Mouse (Mus musculus) inflammation-experienced regulatory T-cells, adult 6 months (primary cell): Measurements from ENCODE around the gene Zfp106. TPM values are rescaled to one million over a fixed set of nuclear protein-coding genes. Genes with fewer than 3 reads are reported as not detected.

Source experiments
- ATAC-seq: one replicate; pipeline ENCODE4 v1.8.0; 2017
- polyA plus RNA-seq, 3 experiments: library from polyadenylated mRNA; unstranded; fragments of 100-300 nt; shearing (Covaris generic); gene quantifications; one replicate each; pipeline ENCODE4 v1.2.1; 2017

Zfp106 gene
- polyA plus RNA-seq, 3 experiments from 2014 or later, result 23.8 to 29.5 (median 28.5) TPM

DNA sequence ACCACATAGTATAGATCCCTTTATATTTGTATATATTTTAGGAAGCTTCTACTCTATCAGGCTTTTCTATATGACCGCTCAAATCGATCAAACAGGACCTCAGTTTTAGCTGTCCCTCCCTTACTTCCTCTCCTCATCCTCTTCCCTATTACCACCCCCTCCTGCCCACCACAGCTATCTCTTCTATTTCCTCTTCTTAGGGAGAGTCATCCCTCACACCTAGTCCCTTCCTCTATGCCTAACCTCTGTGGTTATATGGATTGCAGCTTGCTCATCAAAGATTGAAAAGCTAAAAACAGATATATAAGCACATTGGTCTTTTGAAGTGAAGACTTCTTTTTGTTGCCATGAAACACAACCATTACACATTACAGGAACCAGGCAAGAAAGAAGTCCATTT, 18.9 kb downstream of the Zfp106 start:
- ATAC-seq, result no peak

DNA sequence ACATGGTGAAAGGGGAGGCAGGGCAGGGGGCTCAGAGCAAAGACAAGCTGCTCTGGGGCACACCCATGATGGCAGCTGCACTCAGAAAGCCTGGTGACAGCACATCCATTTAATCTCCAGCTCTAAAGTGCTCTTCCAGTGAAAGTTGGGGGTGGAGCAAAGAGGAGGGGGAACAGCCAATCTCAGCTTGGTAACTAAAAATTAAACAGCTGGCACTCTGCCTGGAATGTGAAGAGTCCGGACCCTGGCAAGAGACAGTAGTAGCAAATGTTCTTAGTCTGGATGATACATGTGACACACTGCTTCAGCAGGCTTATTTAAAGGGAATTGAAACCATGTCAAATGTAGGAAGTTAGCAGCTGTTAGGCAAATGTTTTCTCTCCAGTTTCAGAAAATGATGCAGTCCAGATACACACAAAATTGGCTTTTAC, 23.9 kb downstream of the Zfp106 start:
- ATAC-seq, result no peak

DNA sequence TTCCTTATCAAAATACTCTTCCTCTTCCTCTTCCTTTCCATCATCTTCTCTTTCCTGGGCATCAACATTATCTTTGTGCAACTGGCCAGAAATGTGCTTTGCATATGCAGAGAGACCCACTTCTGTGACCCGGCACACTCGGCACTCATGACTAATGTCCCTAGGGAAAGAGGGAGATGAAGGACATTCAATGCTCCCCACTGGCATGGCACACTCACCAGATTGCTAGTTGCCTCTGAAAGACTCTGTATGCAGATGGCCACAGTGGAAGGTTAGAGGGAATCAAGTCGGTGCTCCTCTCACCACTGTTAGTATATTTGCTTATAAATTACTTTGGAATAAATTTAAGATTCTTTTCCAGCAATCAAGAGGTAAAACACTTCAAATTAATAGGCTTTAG, 24.3 kb downstream of the Zfp106 start:
- ATAC-seq, result no peak

DNA sequence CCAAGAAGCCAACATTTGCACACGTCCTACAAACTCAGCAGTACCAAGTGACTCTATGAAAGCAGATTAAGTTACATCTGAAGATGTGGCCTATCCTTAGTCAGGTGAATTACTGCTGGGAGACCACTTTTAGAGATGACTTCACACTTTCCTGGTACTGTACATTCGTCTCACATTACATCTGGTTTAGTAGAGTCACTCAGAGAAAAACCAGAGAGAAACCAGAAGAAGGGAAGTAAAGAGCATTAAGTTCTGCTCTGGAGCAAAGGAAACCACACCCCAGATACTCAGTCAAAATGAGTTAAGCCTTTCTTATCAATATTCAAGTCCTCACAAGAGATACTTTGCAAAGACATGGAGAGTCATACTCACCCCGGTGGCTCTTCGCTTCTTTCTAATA, 32.4 kb downstream of the Zfp106 start:
- ATAC-seq, result no peak

DNA sequence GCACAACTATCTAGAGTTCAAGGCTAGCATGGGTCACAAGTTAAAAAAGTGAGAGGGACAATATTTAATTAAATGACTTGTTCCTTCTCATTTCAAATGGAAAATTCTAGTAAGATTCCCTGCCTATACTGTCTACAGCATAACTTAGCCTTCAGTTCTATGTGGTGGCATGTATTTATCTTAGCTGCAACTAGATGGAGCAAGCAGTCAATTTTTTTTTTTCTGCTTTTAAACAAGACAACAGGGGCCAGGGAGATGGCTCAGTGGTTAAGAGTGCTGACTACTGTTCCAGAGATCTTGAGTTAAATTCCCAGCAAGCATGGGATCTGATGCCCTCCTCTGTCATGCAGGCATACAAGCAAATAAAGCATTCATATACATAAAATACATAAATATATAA, 34.1 kb downstream of the Zfp106 start:
- no peak for ATAC-seq

DNA sequence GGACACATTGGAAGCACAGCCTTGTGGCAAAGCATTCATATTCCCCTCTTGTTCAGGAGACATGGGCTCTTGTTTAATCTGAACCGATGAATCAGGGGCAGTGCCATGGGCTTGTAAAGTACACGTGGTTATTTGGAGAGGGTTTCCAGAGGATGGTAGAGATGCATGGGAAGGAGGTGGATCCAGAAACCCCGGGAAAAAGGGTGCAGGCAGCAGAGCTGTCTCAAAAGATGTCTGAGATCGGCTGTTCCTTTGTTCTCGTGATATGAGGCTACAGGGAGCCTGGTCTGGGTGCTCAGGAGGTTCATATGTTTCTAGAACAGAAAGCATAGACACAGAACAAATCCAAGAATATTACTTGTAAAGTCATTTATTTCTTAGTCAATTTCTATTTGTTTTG, 36.9 kb downstream of the Zfp106 start:
- no peak for ATAC-seq

DNA sequence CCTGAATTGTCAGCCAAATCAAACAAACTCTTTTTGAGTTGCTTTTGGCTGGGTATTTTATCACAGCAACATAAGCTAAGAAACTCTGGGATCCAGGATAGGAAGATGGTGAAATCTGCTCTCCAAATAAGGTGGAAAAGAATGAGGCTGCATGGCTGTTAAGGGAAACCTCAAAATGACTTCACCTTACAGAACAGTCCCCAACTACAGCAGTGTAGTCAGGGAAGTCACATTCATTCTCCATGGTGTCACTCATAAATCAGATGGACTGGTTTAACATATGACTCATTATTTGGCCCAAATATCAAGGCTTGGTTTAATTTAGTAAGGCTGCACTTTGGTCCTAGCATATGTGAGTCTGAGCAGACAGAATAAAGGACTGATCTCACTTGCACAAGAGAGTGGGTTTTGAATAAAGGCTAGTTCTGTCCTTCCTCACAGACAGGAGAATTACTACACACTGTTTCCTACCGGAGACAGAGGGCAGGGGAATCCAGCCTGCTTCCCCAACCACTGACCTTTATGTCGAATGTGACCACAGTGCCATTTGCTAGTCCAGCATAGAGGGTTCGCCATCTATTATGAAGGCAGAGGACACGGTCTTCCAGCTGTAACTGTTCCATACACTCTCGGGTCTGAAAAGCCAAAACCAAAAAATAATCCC, 45.0 kb downstream of the Zfp106 start:
- no peak for ATAC-seq

DNA sequence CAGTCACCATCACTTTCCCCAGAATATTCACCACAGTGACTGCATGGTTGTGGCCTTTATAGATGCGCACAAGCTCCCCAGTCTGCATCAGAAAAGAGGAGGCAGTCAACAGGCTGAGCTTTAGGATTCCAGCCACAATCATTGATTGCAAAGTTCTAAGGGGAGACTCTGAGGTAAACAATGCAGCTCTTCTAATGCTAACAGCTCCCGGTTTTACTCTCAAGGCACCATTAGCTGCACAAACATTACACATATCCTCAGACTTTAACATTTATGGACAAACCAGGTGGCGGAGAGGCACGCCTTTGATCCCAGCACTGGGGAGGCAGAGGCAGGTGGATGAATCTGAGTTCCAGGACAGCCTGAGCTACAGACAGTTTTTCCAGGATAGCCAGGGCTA, 49.5 kb downstream of the Zfp106 start:
- ATAC-seq, result no peak

DNA sequence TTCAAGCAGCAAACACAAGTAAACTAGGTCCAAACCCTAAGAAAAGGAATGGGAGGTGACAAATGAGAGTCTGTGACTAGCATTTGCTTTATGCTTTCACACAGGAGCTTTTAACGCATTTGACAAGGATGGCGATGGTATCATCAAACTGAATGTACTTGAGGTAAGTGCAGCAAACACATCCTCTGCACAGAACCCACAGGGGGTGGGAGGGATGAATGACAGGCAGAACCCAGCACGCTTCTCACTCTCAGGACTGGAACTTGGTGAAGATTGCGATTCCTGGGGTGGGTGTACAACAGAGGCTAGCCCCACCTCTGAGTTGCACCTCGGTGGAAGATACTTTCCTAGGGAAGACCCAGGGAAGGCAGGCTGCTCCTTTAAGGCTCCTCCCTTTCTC, 59.7 kb downstream of the Zfp106 start:
- ATAC-seq, result no peak

DNA sequence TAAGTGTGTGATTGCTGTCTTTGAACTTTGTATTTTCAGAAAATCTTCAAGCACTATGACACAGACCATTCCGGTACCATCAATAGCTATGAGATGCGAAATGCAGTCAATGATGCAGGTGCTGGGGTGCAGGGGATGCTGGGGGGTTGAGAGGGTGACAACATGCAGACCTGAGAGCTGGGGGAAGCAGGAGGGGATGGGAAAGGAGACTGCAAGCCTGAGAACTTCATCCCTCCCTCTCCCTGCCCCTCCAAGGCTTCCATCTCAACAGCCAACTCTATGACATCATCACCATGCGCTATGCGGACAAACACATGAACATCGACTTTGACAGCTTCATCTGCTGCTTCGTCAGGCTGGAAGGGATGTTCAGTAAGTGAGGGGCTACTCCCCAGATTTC, 60.5 kb downstream of the Zfp106 start:
- no peak for ATAC-seq

DNA sequence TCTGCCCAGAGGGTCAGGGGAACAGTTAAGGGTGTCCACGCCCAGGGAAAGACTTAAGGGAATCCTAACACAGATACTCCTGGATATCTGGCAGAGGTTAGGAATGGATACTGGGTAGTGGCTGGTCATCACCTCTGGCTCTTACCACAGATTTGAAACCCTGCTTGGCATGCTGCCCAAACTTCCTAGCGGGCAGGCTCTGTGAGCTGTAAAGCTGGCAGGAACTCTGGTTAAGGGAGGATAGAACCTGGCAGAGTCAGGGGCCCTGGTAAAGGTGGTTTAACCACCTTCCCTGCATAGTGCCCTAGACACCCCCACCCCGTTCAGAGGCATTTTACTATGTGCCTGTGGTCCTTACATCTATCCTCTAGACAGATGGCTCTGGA, 61.0 kb downstream of the Zfp106 start:
- ATAC-seq, result no peak

DNA sequence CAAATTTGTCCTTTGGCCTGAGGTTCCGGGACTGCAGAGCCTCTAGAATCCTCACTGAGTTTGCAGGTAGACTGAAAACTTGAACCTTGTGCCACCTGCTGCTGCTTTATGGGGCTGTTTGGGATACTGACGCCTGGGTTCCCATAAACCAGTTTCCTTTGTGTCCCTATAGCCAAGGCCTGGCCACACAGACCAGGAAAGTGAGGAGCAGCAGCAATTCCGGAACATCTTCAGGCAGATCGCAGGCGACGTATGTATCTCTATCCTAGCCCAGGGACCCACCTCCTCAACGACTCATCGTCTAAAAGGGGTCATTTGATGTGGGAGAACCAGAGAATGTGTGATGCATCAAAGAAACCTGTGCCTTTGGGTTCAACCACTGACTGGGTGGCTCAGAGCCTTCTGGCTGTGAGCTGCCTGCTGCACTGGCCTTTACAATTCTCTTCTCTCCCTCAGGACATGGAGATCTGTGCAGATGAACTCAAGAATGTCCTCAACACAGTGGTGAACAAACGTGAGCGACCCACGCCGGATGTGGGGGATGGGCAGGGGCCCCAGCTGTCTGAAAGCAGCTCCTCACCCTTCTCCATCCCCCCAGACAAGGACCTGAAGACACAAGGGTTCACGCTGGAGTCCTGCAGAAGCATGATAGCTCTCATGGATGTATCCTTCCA, 61.6 kb downstream of the Zfp106 start:
- peak; percentile 33 for ATAC-seq

DNA sequence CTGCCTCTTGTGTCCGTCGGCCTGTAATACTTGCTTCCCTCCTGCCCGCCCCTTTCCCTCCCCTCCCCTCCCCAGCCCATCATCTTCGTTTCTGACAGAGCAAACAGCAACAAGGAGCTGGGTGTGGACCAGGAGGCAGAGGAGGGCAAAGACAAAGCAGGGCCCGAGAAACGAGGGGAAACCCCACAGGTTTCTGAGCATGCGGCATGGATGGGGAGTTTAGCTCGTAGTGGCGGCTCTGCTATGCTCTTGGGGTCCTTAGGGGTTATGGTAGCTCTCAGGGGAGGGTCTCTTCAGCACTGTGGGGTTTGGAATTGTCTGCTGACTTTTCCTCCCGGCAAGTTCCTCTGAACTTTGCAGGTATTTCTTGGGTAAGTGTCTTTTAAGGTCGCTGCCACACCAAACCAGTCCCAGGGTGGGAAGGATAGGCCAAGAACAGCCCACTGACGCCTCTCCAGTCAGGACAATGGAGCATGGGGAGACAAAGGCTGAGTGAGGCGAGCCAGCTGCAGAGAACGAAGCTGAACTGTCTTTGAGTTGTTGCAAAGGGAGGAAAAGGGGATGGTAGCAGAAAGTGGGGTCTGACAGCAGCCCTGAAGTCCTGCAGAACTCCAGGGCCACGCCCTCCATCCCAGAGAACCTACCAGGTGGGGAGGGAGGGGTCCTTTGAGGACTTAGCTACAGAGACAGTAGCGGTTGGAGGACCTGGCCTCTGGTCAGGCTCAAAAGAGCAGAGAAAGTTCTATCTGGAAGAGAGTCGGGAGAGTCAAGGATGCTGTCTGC, 62.3 kb downstream of the Zfp106 start:
- ATAC-seq, result no peak

DNA sequence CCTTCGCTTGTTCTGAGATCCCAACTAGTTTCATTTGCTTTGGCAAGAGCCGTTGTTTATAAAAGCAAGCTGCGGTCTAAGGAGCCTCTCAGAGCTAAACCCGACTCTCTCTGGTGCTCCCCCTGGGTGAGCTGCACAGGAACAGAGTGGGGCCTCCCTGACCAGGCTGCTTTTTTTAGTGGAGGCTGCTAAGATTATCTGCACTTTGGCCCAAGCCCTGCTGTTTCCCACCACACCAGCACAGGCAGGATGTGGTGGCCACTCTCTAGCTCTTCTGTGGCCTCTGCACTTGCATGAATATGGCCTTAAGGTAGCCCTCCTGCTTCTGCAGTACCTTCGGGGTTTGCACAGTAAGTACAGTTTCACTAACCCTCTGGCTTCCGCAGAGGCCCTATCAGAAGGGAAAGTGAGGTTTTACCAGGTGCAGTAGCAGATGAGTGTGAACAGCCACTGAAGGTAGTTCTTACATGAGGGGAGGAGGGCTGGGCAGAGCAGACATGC, 63.6 kb downstream of the Zfp106 start:
- peak; percentile 85 for ATAC-seq

DNA sequence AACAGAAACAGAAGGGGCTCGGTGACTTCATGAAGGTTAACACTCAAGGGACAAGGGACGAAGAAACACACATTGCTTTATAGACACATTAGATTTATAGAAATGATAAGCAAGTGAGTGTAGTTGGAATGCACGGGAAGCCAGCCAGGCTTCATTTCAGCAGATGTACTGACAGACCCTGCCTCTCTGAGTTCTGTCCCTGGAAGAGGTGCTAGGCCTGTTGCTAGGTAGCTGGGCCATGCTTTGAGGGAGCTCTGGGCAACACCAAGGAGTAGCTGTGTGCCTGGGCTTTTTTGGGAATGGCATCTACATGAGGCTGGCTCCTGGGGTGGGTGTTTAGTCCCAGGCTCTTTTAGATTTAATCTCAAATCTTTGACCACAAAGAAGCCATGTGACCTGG, 67.1 kb downstream of the Zfp106 start:
- ATAC-seq, result no peak

DNA sequence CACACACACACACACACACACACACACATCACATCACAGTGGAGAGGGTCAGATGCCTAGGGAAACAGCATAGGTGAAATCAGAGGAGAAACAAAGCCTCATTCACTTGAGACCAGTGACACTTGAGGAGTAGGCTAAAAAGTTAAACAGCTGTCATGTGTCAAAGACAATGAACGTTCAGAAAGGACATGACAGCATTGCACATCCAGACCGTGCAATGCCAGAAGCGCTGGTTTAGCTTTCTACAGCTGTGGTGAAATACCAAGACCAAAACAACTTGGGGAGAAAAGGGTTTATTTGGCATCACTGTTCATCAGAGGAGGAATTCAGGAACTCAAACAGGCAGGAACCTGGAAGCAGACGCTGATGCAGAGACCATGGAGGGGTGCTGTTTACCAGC, 70.4 kb downstream of the Zfp106 start:
- ATAC-seq, result no peak

DNA sequence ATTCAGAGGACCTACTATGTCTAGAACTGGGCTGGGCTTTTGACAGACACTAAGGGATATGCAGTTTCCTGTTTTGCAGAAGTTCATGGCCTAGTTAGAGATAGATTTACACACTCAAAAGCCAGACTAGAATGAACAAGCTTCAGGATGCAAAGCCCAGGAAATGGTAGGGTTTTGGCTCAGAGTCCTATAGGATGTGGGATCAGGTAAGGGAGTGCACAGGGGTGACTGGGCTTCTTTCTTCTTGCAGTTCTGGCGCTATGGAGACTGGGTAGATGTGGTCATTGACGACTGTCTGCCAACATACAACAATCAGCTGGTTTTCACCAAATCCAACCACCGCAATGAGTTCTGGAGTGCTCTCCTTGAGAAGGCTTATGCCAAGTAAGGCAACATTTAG, 79.4 kb downstream of the Zfp106 start:
- ATAC-seq, result peak; percentile 32

DNA sequence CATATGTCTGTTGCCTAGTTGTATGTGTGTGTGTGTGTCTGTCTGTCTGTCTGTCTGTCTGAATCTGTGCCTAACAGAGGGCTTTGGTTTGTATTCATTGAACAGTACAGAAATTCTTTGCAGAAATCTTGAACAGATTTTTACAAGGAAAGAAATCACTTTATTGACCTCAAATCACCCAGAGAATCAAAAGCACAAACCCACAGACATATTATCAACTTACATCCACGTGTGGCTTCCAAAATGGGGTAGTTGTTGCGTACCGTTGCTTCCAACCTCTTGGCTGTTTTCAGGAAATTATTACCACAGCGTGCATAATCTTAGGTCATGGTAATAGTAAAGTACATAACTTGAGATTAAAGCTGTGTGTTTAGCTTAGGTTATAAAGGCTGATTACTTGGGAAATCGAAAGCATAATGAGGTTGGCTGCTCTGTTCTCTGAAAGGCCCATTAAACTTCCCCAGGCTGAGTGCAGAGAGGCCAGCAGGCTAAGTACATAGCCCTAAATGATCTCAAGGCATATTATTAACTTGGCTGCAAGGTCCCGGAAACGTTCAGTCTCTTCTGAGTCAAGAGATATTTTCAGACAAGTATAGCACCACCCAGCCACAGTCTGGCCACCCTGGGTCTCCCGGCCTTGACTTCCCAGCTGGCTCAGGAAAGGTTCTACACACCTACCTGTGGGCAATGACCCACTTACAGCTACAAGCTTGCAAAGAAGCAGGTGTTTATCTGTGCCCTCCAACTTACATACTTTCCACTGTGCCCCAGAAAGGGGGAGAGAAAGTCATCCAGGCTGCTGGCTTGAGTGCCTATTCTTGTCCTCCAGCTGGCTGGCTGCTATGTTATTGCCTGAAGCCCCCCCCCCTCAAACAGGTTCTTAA, 80.9 kb downstream of the Zfp106 start:
- peak; percentile 23 for ATAC-seq

DNA sequence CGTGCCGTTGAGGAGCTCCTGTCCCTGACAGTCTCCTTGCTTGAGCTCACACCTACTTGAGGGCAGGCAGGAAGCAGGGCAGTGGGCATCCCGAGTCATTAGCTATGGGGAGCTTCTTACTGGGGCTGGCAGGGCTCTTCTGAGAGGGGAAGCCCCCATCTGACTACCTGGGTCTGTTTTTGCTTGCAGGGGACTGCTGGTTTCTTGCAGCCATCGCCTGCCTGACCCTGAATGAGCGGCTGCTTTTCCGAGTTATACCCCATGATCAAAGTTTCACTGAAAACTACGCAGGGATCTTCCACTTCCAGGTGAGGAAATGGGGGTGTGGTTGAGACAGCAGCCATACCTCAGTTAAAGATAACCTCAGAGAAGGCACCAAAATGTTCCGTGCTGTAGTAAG, 81.7 kb downstream of the Zfp106 start:
- peak; percentile 39 for ATAC-seq

DNA sequence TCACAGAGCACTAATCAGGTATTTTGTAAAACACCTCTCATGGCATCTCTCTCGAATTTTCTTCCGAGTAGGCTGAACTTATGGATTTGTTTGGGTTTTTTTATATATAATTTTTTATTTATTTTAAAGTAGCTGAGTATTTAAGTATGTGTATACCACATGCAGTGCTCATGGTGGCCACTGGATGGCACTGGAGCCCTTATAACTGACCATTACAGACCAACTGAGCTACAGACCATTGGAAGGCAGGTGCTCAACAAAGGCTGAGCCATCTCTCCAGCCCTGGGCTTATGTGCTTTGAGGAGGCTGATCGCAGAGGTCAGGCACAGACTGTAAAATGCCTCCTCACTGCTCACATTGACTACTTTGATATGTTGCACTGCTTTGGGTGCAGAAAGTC, 85.0 kb downstream of the Zfp106 start:
- ATAC-seq, result peak; percentile 61

DNA sequence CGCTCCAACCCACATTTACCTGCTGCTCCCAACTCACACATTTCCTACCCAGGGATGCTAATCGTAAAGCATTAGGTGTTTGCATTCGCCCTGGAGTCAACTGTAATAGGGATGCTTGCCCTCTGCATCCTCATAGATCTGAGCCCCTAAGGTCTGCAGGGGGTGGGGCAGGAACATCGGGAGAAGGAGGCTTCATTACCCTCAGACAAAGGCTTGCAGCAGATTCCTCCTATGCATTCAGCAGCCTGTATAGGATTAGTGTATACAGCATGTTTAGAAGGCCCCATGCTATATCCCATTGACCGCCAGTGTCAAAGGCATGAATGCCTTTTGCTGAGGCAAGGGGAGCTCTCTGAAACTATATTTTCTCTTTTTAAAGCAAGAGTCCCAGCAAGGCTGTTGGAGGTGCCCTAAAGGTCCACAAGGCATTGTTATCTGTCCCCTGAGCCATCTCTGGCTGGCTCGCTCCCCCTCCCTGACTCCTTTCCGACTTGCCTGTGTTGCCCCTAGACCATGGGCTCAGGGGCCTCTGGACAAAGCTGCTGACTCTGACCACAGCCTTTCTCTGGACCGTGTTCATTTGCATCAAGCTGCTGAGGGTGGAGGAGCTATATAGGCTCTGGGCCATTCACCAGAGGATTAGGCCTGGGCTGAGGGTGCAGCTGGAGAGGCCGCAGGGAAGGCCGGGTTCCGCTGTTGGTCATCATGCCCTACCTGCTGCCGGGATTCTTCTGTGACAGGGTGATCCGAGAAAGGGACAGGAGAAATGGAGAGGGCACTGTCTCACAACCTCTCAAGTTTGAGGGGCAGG, 87.2 kb downstream of the Zfp106 start:
- ATAC-seq, result no peak

DNA sequence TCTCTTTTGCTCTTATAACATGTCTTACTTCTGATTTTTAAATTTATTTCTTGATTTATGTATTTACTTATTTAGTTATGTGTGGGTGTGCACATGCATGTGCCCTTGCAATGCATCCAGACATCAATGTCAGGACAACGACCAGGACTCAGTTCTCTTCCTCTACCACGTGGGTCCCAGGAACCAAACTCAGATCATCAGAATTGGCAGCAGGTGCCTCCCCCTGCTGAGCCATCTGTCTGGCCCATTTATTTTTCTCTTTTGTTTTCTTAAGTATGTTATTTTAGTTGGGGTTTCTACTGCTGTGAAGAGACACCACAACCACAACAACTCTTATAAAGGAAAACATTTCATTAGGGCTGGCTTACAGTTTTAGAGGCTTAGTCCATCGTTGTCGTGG, 92.8 kb downstream of the Zfp106 start:
- no peak for ATAC-seq
